Mouse (Mus musculus): ENCODE results near the gene Eef1akmt4.
A peak's percentile ranks its signal among the peaks of the same experiment; 100 is the strongest.

The Eef1akmt4 gene

DNA sequence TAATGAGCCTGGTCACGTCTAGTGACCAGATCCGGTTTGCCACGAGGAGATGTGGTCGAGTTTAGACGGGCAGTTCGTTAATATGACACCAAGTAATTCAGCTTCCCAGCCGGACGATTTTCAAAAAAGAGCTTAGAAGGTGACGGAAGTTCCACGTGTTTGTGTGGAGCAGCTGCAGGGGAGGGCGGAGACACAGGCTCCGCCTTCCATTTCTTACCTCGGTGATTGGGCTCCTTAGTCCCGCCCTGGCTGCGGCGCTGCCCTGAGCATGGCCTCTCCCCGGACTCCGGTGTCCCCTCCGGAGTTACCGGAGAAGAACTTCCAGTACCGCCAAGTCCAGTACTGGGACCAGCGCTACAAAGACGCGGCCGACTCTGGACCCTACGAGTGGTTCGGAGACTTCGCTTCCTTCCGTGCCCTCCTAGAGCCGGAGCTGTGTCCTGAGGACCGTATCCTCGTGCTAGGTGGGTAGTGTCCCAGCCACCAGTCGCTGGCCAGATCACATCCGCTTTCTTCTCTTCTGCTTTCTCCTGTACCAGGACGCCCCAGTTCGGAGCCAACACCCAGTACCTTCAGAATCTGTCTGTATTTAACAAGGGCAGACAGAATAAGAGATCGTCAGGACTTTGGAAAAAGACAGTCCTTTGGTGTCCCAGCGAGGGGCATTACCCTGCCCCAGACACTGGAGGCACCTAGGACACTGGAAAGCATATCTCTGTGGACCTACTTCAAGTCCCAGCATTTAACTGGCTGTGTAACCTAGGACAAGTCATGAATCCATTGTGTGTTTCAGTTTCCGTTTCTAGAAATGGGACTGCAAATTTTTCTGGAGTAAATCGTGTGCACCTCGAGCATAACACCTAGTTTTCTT lies at the start of gene Eef1akmt4, which contains the start of the genes Gm49333 and Alg3:
Gene Eef1akmt4 (plus strand): TSS at position 237 of the 871 bp plus-strand sequence.
Gene Gm49333 (plus strand): TSS at position 254 of the 871 bp plus-strand sequence.
Gene Alg3 (minus strand): TSS at position 379 of the 871 bp plus-strand sequence.
- DNase-seq, result peak; percentile 85

DNA sequence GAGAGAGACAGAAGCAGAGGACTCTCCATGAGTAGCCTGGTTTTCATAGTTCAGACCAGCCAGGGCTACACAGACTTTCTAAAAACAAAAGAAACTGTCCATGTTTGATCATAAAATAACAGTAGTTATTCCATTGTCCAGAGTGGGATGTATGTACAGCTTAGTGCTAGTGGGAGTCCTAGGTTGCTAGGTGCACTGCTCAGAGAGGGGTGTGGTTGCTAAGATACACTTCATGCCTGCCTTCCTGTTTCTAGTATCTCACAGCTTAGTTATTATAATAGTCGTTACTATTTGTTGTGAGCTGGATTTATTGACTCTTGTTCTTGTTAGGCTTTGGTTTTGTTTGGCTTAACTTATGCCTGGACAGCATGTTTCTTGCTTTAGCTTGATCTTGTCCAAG lies 46.3 kb upstream of the Eef1akmt4 start:
- DNase-seq, result no peak

DNA sequence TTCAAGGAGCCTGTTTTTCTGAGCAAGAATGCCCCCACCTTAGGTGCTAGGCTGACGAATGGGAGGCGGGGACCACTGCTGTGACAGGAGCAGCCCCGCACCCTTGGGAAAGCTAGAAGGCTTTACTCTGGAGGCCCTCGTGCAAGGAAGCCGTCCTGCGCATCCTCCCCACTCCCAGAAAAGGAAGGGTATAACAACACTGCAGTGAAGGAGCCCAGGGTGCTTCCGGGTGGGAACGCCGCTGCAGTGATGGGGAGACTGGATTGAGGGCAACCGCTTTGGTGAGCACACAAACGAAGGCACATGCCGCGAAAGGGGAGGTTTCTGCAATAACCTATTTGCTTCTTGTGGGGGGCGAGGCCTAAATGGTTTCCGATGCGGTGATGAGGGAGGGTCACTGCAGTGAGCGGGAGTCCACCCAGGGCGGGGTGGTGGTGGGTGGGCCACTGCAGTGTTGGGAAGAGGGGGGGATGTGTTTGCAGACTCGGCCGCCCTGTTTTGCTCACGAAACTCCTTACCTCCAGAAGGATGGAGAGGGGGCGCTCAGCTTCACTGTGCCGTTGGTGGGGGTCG lies 21.9 kb upstream of the Eef1akmt4 start, which contains the start of gene Vwa5b2:
Gene Vwa5b2 (plus strand): TSS at position 106 of the 573 bp plus-strand sequence.
- DNase-seq, result no peak

DNA sequence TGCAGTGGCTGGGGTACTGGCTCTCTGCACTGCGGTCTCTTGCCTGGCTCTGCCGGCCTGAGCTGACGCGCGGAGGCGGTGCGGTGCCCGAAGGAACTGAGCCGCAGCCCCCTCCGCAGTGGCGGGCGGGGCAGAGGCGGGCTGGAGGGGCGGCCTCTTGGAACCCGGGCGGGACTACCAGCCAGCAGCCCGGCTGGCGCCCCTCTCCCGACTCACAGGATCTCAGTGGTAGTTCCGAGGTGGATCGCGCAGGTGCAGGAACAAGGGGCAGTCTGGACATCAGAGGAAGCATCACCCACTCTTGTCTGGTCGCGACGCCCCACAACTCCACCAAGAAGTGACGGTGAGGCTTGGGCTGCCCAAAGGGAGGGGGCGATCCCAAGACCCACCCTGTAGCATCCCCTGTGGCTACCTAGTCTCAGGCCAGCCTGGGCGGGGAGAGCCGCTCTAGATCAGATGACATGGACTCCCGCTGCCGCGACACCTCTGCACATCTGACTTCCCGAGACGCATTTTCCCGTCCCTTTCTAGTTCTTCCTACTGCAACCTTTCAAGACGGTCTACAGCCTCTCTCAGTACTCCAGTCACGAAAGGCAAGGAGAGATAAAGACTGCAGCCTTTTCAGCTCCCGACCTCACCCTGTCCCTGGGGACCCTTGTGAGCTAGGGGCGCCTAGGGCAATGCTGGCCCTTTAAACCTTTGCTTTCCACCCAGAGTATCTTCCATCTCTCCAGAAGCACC lies 21.3 kb upstream of the Eef1akmt4 start:
- no peak for DNase-seq

DNA sequence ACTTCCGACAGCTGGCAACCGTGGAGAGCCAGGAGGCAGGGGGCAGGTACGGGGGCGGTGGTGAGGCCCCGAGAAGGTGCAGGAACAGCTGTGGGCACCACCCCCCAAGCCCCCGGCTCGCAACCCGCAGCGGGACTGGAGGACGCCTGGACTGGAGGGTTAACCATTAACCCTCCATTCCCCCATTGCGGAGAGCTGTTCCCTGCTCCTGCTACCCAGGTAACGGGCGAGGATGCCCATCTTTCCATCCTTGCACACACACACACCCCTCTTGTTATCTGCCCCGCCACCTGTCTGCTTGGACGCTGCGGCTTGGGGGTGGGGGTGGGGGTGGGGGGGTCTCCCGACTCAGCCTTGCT lies 20.7 kb upstream of the Eef1akmt4 start:
- no peak for DNase-seq

DNA sequence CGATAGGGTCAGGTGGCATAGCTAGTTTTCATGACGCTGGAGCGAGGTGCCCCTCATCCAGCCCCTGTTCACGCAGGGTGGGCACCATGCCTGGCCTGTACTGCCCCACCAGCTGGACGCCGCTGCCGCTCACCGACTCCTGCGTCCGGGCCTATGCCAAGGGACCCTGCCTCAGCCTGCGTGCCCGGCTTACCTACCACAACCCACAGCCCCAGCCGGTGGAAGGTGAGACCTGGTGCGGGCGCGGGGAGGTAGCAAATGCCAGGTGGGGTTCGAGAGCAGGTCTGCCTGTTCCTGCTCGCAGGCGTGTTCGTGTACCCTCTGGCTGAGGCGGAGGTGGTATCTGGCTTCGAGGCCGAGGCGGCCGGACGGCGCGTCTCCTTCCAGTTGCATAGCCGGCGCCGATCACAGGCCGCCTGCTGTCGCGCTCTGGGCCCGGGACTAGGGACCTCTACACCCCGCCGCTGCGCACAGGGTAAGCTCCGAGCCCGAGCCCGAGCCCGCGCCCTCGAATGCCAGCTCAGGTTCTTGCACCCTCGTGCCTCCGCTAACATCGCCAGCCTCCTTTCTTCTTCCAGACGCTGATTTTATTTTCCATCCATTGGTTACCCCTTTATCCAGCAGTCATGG lies 20.2 kb upstream of the Eef1akmt4 start:
- no peak for DNase-seq

DNA sequence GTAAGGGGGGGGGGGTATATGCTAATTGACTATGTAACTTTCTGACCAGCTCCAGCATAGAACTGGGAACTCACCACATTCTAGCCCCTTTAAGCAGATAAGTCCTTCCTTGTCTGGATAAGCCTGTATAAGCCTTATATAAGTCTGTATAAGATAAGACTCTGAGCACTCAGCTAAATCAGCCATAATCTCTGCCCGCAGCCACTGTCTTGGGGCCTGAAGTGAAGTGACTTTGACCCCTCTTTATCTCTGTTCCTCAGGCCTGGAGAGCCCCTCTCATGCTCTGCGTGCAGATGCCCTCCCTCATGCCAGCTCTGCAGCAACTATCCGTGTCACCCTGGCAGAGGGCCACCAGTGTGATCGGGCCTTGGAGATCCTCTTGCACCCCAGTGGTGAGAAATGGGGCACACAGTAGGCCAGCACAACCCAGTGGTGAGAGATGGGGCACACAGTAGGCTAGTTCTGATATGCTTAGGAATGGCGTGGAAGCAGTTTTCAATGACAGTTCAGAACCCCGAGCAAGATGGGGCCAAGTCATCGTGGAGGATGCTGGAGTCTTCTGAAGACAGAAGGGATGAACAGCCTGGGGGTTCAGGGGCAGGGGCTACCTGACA lies 16.2 kb upstream of the Eef1akmt4 start:
- DNase-seq, result no peak

DNA sequence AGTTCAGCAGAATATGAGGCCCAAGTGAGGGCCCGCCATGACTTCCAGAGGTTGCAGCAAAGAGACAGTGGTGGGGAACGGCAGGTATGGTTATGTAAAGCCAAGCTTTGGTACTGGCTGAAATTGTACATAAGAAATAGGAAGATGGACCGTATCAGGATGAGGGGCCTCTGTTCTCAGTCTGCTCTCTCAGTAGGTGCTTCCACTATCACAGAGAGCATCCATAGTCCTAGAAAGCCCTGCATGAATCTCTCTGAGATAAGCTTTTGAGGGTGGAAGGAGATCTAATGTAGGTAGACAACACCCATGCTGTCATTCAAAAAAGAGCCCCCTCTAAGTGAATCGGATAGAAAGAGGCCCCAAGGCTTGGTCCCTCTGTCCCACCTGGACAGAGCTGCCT lies 15.7 kb upstream of the Eef1akmt4 start:
- no peak for DNase-seq

DNA sequence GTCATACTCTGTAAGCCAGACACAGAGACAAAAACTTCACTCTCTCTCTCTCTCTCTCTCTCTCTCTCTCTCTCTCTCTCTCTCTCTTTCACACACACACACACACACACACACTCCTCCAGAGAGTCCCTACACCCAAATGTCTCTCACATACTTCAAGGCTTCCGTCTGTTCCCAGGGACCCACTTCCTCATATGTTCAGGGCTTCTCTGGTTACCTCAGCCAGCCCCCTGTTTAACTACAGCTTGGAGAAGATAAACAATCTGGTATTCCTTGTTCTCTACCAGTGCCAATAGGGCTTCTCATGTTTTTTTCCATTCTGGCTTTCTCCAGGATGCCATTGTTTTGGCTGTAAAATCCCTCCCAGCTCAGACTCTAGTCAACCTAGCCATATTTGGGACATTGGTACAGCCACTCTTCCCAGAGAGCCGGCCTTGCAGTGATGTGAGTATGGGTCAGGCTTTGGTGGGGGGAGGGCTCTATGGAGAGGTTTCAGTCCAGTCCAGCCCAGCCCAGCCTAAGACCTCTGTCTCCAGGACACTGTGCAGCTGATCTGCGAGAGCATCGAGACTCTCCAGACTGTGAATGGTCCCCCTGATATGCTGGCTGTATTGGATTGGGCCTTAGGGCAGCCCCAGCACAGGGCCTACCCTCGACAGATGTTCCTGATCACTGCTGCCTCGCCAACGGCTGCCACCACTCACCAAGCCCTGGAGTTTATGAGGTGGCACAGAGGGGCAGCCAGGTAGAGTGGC lies 14.5 kb upstream of the Eef1akmt4 start:
- DNase-seq, result no peak

DNA sequence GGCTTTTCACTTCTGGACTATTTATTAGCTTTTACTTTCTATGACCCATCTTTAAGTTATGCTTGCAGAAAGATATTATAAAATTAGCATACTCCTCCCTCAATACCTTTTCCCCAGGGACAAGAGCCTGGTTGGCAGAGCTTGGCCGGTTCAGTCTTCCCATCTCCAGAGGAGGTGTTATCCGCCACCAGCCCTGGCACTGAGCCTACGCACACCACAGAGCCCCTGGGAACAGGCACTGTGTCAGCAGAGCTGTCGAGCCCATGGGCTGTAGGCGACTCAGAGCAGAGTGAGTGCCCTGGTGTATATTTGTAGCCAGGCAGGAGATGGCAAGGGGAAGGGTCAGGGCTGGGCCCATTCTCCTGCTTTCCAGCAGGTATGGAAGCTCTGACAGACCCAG lies 10.9 kb upstream of the Eef1akmt4 start:
- no peak for DNase-seq

DNA sequence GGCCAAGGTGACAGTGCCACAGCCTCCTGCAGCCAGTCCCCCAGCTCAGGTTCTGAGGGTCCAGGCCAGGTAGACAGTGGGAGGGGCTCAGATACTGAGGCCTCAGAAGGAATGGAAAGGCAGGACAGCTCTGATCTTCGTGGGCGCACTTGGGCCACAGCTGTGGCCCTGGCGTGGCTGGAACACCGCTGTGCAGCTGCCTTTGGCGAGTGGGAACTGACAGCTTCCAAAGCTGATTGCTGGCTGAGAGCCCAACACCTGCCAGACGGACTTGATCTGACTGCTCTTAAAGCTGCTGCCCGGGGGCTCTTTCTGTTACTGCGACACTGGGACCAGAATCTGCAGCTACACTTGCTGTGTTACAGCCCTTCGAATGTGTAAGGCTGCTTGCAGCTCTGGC lies 6.7 kb upstream of the Eef1akmt4 start:
- no peak for DNase-seq

DNA sequence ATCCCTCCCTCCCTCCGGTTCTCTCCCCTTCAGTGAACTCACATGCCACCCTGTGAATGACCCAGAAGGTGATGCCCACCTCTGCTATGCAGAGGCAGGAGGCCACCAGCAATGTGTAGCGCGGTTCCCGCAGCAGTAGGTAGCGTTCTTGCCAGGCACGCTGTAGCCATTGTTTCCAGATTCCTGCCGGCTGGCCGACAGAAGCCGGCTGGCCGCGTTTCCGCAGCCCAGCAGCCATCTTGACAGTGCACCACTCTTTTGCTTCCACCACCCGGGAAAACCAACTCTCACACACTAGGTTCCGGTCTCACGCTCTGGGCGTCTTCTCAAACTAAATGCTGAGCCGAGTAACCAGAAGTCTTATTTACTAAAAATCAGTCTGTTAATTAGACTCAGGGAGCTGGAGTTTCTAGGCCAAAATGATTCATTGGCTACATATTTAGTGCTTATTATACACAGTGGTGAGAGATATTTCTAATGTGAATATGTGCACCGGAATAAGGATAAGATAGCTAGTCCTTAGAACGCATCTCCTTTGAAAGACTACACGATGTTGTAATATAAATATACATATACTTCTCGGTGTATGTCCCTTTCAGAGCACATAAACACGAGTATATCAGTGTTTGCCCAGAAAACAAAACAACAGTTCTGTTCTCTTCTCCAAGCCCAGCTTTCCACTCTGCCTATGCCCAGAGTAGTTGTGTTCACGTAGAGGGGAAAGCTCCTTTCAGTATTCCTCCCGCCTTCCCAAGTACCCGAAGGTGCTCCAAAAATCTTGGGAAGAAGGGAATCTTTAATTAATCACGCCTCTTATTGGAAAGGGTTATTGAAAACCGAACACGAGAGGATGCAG lies 664 bp upstream of the Eef1akmt4 start:
- DNase-seq, result peak; percentile 75

DNA sequence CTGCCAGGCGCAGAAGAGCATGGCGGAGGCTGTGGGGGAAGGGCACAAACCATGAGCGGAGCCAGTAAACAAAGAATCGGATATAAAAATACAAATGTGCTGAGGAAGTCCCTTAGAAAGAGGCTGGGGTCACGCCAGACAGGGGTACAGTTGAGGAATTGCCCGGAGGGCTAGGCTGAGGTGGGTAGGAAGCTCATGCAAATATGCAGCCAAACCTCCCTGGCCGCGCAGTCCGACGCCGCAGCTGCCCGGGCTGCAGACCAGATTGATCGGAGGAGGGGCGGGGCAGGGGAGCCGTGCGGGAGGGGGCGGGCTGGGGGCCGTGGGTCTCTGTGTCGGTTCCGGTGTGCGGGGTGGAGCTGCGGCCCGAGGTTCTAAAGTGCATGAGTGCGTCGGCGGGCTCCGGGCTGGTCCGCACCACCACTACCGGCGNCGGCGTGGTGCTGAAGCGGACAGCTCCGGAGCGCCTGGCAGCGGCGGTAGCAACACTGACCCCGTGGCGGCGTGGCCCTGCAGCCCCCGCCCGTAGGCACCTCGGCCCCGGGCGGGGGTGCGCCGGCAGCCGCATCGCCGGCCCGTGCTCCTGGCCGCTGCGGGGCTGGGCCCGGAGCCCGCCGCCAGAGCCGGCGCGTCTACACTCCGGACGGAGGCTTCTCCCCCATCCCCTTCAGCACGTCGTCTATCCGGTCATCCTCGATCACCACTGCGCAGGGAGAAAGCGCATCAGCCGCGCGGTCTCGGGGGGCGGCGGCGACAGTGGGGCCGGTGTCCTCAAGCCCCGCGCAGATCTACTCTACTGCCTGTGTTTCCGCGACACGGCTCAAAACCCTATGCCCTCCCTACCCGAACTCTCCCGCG lies 8.4 kb downstream of the Eef1akmt4 start:
- DNase-seq, result peak; percentile 11

DNA sequence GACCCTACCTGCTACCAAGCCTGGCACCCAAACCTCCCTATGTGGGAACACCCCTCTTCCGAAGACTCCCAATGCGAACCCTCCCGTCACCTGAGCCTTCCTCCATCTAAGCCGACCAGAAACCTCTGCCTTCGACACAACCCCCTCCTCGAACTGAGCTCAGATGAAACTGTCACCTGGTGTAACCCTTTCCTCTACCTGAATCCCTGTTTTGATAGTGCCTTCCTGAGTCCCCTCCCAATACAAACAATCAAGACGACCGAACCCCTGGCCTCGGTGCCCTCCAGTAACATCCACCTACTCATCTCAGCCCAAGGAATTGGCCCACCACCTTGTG lies 9.0 kb downstream of the Eef1akmt4 start:
- no peak for DNase-seq

DNA sequence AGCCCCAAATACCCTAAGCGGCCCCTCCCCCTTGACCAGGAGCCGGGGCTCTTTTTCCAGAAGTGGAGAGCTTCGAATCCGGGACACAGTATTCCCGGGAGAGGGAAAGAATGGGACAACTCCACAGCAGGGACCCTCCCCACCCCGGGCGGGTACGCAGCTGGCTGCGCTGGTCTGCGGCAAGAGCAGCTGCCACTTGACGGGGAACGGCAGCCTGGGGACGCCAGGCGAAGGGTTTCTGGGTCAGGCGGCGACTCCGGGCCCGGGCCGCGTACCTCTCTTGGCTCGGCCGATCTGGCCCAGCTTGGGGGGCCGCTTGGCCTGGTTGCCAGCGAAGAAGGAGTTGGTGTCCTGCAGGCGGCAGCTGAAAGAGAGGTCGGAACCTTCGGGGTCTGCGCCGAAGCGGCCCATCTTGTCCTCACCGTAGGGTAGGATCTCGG lies 9.4 kb downstream of the Eef1akmt4 start:
- DNase-seq, result no peak

DNA sequence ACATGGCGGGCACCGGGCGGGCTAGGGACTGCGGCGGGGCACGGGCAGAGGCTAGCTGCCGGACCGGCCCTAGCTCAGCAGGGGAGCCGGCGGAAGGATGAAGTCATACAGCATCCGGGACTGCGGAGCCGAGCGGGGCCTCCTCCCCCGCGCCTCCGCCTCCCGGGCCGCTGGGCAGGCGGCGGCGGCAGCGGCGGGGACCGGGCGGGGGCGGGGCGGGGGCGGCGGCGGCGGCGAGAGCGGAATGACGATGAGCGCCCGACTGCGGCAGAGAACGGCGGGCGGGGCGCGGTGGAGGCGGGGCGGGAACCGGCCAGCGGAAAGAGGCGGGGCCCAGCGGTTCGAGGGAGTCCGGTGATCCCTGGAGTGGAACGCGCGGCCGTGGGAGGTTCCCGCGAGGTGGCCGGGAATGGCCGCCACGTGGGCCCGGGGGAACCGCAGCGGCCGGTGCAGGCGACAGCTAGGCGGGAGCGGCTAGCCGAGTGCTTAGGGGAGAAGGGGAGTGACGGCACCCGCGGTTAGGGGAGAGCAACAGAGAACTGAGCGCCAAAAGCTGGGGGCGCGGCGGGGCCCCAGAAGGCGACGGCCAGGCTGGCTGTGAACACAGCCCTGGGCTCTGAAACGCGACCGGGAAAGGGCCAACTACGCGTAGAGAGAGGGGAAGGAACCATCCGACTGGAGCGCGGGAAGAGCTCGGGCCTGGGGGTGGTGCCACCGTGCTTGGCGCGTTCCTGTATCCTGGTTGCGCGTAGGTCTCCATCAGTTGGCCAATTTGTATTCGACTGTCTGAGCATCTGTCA lies 10.0 kb downstream of the Eef1akmt4 start, which contains the start of gene Camk2n2:
Gene Camk2n2 (minus strand): TSS at position 97 of the 800 bp plus-strand sequence.
- DNase-seq, result peak; percentile 59

DNA sequence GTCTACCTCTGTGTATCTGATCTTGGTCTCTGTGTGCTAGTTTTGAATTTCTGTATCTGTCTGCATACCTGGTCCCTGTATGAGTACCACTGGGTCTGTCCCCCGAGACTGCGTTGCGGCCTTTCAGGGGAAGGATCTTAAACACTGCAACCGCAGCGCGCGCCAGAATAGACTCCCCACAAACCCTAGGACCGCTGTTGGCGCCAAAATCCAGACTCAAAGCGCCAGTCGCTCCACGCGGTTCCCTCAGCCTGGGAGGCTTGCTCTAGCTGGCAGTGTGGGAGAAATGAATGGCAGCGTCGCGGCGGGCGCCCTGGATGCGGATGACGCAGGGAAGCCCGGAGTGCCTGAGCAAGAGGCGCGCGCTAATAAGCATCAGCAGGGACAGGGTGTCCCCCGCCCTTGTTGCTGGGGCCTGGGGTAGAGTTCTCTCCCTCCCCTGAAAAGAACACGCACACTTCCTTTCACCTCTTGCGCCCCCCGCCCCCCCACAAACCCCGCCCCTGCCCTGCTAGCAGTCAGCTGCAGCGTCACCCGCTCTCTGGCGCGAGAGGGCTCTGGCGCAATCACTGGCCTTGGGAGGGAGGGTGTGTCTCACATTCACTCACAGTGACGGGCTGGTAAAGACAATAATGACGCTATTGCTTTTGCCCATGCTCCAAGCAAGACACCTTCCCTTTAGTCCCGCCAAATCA lies 10.7 kb downstream of the Eef1akmt4 start:
- DNase-seq, result peak; percentile 32

DNA sequence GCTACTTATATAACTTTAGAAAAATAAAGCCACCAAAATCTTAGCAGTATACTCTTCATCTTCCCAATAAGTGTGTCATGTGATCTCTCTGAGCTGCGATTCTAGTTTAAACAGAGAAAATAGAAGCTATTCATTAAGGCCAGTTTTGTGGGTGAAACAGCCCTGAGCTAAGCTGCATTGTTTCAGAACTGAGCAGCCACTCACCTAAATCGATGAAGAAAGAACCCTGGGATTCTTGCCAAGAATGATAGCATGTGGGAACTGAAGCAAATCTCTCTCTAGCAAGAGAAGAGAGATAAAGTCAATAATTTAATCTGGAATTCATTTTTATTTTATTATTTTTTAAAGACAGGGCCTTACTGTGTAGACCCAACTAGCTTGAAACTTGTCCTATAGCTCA lies 11.8 kb downstream of the Eef1akmt4 start:
- no peak for DNase-seq
